Mouse (Mus musculus): ENCODE results near the gene Pagr1a.

Gene Pagr1a

GRCm38 (mm10) chr7:127020901-127021562, 3.9 kb upstream of the Pagr1a start, which contains the start of the genes Gm42742 and Prrt2:
Gm42742 (minus strand) TSS chr7:127021097.
Prrt2 (minus strand) TSS chr7:127021211.
- DNase-seq (ENCODE audit: low read depth) = no peak

- DNase-seq (ENCODE audit: low read depth) = no peak
These were observed 3.3 kb upstream of the Pagr1a start for GRCm38 (mm10) chr7:127020491-127020890.

- no peak for DNase-seq (ENCODE audit: low read depth)
These were observed 2.9 kb upstream of the Pagr1a start for GRCm38 (mm10) chr7:127020031-127020430.

GRCm38 (mm10) chr7:127019306-127019960, 2.3 kb upstream of the Pagr1a start:
- DNase-seq (ENCODE audit: low read depth) = no peak

GRCm38 (mm10) chr7:127018416-127019305, 1.5 kb upstream of the Pagr1a start:
- DNase-seq (ENCODE audit: low read depth) = no peak

GRCm38 (mm10) chr7:127017950-127018345, 796 bp upstream of the Pagr1a start:
- no peak for DNase-seq (ENCODE audit: low read depth)

- DNase-seq (ENCODE audit: low read depth) = no peak
These were observed 640 bp downstream of the Pagr1a start for GRCm38 (mm10) chr7:127016486-127016938.

GRCm38 (mm10) chr7:127016481-127016485, 869 bp downstream of the Pagr1a start, which contains the start of gene Pagr1b:
Pagr1b (minus strand) TSS chr7:127016484.
- DNase-seq (ENCODE audit: low read depth) = no peak

GRCm38 (mm10) chr7:127016081-127016480, 1.1 kb downstream of the Pagr1a start:
- DNase-seq (ENCODE audit: low read depth) = no peak

- DNase-seq (ENCODE audit: low read depth) = no peak
These were observed 2.2 kb downstream of the Pagr1a start for GRCm38 (mm10) chr7:127014993-127015392.

GRCm38 (mm10) chr7:127014320-127014719, 2.8 kb downstream of the Pagr1a start, which contains the start of gene Mvp:
Mvp (minus strand) TSS chr7:127014621.
- DNase-seq (ENCODE audit: low read depth) = peak; percentile 55

GRCm38 (mm10) chr7:127013385-127013784, 3.8 kb downstream of the Pagr1a start:
- no peak for DNase-seq (ENCODE audit: low read depth)

GRCm38 (mm10) chr7:127012845-127013244, 4.3 kb downstream of the Pagr1a start:
- DNase-seq (ENCODE audit: low read depth) = no peak

- DNase-seq (ENCODE audit: low read depth) = no peak
These were observed 4.8 kb downstream of the Pagr1a start for GRCm38 (mm10) chr7:127012374-127012773.

- DNase-seq (ENCODE audit: low read depth) = no peak
These were observed 5.4 kb downstream of the Pagr1a start for GRCm38 (mm10) chr7:127011717-127012116.

- no peak for DNase-seq (ENCODE audit: low read depth)
These were observed 6.1 kb downstream of the Pagr1a start for GRCm38 (mm10) chr7:127011051-127011450.

GRCm38 (mm10) chr7:127009307-127010085, 7.7 kb downstream of the Pagr1a start:
- DNase-seq (ENCODE audit: low read depth) = no peak

GRCm38 (mm10) chr7:127008239-127009019, 8.7 kb downstream of the Pagr1a start:
- DNase-seq (ENCODE audit: low read depth) = peak; percentile 65

GRCm38 (mm10) chr7:127007313-127008024, 9.7 kb downstream of the Pagr1a start:
- DNase-seq (ENCODE audit: low read depth) = no peak

GRCm38 (mm10) chr7:127004122-127004875, 12.9 kb downstream of the Pagr1a start:
- DNase-seq (ENCODE audit: low read depth) = no peak

All from fibroblast of lung, adult 2 months (primary cell).